Mouse (Mus musculus) lung, adult 2 months (tissue): Measurements from ENCODE around the gene Ikzf1.

ENCODE experiments used
- CTCF ChIP-seq: fragments of 200-500 bp; IDR thresholded peaks from 2 replicates; pipeline ENCODE4 v1.5.1; 2011; ENCODE audit warnings: mild to moderate bottlenecking, low read length, control low read depth; ENCODE audit not compliant: insufficient read depth
- POLR2A ChIP-seq: fragments of 200-500 bp; IDR thresholded peaks from 2 replicates; pipeline ENCODE4 v1.6.1; 2011; ENCODE audit warnings: low read depth, mild to moderate bottlenecking, control low read depth, low read length, borderline replicate concordance; ENCODE audit errors: extremely low read depth

DNA sequence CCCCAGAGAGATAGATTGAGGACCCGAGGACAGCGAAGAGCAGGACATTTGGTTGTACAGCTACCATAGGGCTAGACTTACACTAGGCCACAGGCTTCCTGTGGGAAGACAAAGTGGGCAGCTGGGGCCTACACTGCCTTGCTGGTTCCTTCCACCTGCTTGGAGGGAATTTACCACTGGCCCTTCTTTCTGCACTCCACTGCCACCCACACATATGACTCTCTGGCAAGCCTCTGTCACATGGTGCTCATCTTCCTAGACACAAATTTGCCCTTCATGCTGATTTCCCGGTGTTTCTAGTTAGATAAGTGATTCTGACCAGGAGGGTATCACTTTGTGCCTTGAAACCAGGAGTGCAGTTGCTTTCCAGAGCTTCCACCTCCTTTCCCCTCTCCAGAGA is 28.4 kb upstream of the Ikzf1 start:
- TF ChIP-seq POLR2A = no peak
- no peak for TF ChIP-seq CTCF
